Mouse (Mus musculus): ENCODE measurements around the gene Rela.
A peak's percentile ranks its signal among the peaks of the same experiment; 100 is the strongest.
"Not testable (repeated sequence)": the region's sequence is repeated elsewhere in the genome, so short reads cannot be mapped to it uniquely, and the experiment has no call there.

Rela gene

DNA sequence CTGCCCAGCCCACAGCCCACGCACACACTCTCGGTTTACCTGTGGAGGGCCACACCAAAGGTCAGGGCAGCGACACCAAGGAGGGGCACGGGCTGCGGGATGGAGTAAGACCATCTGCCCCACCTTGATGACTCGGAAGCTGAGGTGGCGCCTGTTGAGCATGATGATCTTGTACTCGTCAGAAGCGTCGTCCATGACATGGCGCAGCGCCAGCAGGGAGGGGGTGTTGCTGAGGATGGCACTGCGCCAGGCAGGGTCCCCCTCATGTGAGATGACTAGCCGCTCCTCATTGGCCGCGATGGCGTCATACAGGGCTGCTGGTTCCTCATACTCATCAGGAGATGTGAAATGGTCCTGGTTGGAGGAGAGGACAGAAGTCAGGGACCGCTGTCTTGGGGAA lies 29.1 kb downstream of the Rela start:
- no peak for DNase-seq

DNA sequence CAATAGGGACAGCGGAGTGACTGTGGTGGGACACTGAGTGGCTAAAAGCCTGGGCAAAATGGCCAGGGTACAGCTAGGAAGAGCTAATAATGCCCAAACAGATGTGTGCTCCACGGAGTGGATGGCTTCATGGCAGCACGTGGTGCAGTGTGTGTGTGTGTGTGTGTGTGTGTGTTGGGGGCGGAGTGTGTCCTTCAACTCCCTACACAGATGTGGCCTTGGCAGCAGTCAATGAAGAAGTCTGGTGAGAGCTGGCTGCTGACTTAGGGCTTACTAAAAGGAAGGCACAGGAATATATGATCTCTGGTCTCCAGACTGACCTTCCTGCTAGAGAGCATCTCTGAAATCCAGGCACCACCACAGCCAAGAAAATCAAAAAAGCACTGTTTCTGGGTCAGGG lies 31.1 kb downstream of the Rela start:
- no peak for DNase-seq

DNA sequence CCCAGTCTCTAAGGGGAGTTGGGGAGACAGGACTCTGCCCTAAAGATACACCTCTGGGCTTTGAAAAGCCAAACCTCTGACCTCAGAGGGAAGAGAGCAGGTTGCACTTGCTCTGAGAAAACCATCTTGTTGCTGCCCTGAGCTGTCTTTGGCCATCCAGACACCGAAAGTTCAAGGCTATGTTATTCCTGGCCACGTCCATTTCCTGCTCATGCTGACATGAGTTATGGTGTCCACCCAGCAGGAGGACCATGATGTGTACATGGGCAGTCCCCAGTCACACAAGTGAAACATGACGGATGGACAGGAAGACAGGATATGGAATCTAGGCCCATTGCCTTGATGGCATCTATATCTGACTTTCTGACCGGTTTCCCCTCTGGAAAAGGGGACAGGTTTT lies 43.1 kb downstream of the Rela start:
- no peak for DNase-seq

DNA sequence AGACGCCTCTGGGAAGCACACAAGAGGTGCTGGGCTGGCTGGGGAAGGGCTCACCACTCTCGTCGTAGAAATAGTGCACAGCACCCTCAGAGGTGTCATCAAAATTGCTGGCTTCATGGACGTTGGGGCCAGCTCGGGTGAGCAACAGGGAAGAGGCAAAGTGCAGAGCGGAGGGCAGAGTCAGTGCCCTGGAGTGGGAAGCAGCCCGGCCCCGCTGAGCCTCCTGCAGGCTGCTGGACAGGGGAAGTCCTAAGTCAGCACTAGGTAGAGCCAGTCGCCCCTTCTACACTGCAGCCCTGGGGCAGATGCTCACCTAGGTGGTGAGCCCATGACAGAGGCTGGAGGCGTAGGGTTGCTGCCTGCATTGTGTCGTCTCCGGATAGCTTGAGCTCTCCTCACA lies 47.0 kb downstream of the Rela start:
- DNase-seq: no peak

DNA sequence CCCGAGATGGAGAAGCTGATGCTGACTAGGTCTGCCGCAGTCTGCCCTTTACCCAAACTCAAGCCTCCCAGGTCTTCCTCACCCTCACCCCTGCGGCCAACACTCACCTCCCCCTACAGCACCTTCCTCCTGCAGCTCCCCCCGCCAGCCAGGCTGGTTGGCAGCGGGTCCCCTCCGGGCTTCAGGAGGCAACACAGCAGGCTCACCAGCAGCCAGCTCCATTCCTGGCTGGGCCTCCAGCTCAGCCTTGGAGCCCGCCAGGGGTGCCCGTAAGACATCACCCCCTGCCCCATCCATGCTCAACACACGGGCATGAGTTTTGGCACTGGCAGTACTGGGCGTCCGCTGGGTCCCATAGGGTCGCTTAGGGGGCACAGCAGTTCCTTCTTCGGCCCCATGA lies 47.7 kb downstream of the Rela start:
- DNase-seq: no peak

DNA sequence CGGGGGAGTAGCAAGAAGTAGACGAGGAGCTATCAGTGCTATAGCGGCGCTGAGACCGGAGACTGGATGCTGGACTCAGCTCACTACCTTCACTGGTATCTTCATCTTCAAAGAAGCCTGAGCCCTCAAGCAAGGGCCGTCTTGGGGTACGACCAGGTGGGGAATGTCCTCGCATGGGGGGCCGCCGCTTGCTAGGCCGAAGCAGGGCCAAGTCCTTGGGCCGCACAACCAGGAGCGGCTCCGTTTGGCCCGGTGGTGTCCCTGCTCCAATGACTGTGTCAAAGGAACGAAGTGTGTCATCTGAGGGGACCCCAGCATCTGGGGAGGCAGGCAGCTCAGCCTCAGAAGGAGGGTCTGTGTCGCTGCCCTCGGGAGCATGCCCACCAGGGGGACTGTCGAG lies 48.1 kb downstream of the Rela start:
- DNase-seq: no peak

DNA sequence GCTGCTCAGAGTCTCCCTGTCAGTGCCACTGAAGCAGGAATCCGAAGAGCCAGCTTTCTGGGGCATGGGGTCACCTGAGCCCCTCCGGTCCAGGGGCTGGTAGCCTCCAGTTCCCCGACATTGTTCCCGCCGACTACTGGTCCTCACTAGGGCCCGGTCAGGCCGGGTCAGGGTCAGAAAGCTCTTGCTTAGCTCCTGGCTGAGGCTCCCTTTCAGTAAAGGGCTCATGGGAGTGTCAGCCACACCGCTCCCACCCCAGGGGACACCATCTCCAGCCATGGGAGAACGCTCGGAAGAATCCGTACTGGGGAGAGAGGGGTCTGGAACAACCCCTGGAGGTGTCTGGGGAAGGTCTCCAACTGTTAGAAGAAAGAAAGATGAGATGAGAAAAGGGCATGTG lies 48.6 kb downstream of the Rela start:
- no peak for DNase-seq

DNA sequence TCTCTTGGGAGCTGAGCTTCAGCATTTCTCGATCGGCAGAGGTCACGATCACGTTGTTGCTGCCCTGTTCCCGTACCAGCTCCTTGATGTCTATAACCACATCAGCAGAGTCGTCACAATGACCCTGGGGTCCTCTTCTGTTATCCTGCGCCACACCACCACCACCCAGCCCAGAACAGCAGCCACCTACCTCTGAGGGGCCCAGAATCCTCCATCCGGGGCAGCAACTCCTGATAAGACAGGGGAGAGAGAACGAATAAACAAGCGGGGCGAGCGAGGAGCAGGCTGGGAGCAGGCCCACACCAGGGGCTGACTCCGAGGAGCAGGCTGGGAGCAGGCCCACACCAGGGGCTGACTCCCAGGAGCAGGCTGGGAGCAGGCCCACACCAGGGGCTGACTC lies 49.2 kb downstream of the Rela start:
- DNase-seq: no peak

DNA sequence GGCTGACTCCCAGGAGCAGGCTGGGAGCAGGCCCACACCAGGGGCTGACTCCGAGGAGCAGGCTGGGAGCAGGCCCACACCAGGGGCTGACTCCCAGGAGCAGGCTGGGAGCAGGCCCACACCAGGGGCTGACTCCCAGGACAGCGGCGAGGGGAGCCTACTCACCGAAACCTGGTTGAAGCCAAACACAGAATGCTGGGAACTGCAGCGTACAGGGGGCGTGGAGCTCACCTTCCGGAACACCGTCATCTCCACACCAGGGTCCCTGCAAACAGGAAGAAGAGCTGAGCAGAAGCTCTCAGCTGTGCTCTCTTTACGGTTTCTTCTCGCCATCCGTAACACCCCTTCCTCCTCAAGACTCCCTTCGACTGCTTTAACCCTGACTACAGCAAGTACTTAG lies 49.7 kb downstream of the Rela start:
- DNase-seq: not testable (repeated sequence)

DNA sequence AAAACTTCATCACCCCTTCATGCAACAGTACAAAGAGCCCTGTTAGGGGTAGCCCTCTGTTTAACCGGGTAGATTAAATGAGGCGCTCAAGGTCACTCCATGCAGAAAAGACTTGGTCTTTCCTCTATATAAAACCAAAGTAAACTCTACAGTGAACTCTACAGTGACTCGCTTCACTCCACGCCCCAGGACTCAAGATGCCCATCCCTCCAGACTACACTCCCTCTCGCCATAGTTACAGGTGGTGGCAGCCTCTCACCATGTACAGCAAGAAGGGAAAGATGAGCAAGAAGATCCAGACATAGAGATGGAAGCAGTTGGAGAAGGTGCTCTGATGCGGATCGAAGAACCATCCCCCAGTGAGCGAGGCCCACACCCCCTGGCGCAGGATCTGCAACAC lies 50.5 kb downstream of the Rela start:
- no peak for DNase-seq

DNA sequence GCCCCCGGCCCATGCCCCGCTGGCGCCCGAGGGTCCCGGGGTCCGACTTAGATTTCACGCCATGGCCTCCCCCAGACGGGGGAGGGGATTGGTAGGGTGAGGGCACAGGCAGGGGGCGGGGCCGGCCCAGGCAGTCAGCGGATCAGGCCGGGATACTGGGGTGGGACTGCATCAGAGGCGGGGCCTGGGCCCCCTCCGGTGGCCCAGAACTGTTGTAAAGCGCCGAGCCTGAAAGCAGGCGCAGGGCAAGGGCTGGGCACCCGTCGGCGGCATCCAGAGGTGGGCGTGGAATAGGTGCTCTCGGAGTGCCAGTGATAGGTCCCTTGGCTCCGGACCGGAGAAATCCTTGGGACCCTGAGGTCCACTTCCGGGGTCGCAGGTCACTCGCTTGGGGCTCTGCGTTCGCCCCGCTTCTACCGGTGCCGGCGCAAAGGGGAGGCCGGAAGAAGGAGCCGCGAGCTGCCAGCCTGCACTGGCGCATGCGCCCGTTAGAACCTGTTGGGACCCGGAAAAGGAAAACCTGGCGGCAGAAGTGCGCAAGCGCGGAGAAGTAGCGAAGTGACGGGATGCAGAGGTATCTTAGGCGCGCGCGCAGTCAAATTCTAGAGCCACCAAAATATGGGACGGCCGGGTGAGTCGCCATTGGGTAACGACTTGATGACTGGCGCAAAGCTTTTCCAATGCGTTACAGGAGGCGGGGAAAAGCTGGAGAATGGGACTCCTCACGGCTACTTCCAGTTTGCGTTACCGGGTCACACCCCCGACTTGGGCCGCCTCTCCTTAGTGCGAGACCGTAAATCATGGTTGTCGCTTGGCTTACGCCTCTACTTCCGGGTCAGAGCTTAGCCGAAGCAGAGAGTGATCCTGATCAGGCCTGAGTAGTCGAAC lies 51.2 kb downstream of the Rela start, which contains the start of the genes Map3k11 and Pcnx3:
TSS of gene Map3k11 (plus strand) at position 543 of the 888 bp plus-strand sequence.
TSS of gene Pcnx3 (minus strand) at position 709 of the 888 bp plus-strand sequence.
- DNase-seq: peak; percentile 97

DNA sequence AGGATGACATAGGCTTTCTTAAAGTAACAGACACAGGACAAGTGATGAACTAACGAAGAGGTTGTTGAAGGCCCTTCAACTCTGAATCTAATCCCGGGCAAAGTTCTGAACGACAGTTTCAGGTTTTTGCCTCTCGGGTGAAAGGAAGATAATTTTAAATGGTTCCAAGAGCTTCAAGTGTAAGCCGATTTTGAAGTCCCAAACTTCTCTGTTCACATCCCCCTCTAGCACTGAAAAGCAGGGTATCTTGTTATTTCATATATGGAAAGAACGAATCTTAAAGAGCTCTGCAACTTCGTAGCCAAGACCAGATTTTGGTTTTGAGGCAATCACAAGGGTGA lies 51.8 kb downstream of the Rela start:
- no peak for DNase-seq

DNA sequence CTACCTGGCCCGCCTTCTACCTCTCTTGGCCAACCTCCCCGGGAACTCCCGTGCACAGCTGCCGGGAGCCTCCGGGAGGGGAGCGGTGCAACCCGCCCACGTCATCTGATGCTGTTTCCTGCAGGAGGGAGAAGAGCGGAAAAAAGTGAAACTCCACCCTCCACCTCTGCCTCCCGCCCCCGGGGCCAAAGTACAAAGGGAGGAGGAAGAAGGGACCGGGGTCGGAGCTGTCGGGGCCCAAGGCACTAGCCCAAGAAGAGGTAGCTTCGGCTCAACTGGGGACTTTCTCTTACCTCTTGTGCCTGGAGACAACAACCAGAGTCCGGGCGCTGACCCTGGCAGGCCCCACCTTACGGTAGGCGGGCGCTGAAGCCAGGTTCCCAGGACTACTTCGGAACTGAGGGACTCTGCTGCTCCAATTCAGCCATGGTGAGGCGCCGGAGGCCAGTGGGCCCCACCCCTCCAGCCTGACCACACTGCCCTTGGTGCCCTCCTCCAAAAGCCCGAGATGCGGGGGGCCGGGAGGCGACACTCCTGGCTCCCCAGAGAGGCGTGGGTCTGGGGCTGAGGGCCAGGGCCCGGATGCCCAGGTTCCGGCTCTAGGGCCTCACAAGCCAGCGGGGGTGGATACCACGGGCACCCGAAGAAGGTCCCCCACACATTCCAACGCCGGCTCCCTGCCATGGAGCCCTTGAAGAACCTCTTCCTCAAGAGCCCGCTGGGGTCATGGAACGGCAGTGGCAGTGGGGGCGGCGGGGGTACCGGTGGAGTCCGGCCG lies 52.5 kb downstream of the Rela start:
- DNase-seq: peak; percentile 90

DNA sequence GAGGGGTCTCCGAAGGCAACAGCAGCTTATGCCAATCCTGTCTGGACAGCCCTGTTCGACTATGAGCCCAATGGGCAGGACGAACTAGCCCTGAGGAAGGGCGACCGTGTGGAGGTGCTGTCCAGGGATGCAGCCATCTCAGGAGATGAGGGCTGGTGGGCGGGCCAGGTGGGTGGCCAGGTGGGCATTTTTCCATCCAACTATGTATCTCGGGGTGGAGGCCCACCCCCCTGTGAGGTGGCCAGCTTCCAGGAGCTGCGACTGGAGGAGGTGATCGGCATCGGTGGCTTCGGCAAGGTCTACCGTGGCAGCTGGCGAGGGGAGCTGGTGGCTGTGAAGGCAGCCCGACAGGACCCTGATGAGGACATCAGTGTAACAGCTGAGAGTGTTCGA lies 53.1 kb downstream of the Rela start:
- peak; percentile 11 for DNase-seq

DNA sequence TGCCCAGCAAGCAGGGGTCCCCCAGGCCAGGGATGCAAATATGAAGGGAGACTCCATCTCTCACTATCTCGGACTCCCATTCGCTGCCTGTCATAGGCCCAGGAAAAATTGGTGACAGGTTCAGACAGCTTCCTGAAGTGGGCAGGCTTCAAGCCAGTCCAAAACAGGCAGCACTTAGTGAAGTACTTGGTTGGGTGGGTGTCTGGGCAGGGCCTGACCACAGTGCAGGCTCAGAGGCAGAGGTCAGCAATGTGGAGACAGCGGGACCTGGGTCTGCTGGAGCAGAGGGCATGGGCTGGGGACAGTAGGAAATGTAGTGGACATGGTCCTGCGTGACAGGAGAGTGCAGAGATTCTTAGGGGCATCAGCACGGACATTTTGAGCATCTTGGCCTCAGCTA lies 54.3 kb downstream of the Rela start:
- DNase-seq: peak; percentile 16

DNA sequence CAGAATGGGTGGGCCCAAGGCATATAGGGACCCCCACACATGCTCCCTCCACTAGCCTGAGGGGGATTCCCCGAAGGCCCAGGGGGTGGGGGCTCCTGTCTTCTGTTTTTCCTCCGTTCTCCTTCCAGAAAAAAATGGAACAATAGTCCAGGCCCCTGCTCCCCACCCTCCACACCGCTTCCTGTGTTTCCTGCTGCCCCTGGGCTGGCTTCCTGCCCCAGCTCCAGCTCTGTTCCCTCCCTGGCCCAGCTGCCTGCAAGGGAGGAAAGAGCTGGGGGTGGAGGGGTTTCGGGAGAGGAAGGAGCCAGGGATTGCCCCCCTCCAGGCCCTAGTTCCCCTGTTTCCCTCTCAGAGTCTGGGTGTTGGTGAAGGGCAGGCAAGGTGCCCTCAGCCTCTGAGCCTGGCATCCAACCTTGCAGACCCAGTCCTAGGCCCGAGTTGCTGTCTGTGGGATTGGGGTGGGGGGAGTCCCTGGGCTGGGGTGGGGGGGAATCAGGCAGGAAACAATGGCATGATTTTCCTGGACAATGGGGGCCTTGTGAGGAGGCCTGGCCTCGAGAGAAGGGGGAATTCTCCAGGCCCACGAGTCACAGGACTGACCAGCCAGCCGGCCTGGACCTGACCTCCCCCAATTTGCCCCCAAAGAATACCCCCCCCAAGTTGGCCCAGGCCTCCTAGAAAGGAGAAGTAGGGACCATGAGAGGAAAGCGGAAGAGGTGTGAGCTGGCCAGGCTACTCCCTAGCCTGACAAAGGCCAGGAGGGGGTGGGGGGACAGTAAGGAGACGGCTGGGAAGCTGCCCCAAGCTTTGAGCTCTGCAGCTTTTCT lies 55.0 kb downstream of the Rela start:
- peak; percentile 73 for DNase-seq

DNA sequence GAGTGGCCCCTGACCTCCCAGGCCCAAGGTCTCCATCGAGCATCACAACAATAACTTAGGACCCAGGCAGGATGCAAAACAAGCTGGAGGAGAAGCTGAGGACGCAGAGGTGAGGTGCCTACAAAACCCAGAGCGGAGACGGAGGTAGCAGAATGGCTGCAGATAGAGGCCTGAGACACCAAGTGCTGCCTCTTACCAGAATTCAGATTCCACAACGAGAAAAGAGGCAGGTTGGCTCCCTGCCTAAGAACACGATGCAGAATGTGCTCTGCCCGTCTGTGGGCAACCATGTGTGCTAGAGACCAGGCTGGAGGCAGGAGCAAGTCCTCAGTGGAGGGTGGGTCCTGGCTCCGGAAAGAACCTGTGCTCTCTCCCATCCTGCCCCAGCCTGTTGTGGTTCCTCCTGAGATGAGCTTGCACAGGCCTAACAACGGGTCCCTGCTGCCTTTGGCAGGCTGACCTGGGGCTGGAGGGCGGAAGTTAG lies 55.7 kb downstream of the Rela start:
- DNase-seq: no peak

DNA sequence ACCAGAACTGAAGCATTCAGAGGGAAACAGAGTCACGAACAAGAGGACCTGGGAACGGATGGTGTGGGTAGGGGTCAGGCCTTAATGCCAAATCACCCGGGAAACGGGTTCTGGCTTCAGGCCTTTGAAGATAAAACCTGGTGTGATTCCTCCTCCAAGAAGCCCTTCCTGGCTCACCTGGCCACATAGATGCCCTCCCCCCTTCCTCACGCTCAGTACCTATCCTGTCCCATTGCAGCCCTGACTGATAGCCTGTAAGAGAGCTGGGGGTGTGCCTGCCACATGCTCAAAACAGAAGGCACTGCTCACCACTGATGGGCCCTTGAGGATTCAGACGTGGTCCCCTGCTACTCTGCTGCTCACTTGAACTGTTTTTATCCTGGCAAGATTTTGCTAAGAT lies 56.5 kb downstream of the Rela start:
- no peak for DNase-seq

DNA sequence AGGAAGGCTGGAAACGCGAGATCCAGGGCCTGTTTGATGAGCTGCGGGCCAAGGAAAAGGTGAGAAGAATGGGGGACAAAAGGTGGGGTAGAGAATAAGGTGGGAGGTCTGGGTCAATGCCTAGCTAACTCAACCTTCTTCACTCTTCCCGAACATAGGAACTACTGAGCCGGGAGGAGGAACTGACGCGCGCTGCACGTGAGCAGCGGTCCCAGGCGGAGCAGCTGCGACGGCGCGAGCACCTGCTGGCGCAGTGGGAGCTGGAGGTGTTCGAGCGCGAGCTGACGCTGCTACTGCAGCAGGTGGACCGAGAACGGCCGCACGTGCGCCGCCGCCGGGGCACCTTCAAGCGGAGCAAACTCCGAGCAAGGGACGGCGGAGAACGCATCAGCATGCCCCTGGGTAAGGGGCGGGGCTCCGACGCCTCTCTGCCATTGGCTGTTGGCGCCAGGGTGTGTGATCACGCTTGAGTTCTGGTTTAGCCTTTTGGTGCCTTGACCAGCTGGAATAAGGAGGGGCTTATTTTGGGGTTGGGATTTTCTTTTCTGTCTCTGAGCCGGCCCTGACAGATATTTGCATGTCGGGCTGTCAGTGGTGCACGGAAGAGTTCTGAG lies 58.7 kb downstream of the Rela start:
- no peak for DNase-seq

Data from lung, postnatal 14 days (tissue).